In the genomic region with DNA sequence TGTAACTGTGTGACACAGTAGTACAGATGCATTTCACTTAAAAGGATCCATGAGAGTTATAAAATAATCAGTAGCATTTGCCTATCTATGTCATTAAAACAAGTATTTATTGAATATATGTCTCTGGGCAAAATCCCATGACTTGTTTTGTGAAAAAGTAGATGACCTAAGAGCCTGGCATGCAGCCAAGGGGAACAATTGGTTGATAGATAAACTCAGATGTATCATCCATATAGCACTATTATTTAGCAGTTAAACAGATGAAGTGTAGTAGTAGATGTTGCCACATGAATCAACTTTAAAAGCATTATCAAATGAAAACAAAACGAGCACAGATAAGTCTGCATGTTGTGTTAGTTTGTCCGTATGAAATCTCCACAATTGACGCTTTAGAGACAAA, we compare ENCODE assay signal across 21 mouse cellular contexts. TPM values are rescaled to one million over a fixed set of nuclear protein-coding genes. Genes with fewer than 3 reads are reported as not detected.
"Had no signal": no experiment of that assay in that cellular context is flagged by ENCODE, and none has a peak within 500 bp of the region (broad histone marks: within the 10 kb centered on the region; RNA-seq: fewer than 3 reads in every experiment).

No protein-coding gene starts in this region.

- H3K9me3 ChIP-seq: lung, embryonic 15.5 days; midbrain, embryonic 10.5 days; midbrain, embryonic 12.5 days; neural tube, embryonic 12.5 days; stomach, embryonic 15.5 days had no signal

- H3K9ac ChIP-seq: lung, embryonic 15.5 days; midbrain, embryonic 12.5 days; neural tube, embryonic 12.5 days; stomach, embryonic 15.5 days had no signal

- DNase-seq: lung, adult 18-20 months; lung, postnatal 14 days; lung, postnatal 36 days; midbrain, embryonic 14.5 days; right cerebral cortex, postnatal 14 days; thymus, adult 2 months; thymus, postnatal 25 days; thymus, postnatal 4 days had no signal

- ATAC-seq: lung, postnatal 0 days; midbrain, embryonic 16.5 days had no signal

- H3K27me3 ChIP-seq: lung, embryonic 15.5 days; midbrain, embryonic 12.5 days; neural tube, embryonic 12.5 days; stomach, embryonic 15.5 days had no signal

- H3K27ac ChIP-seq: lung, embryonic 15.5 days; midbrain, embryonic 10.5 days; midbrain, embryonic 12.5 days; neural tube, embryonic 12.5 days; stomach, embryonic 15.5 days; stomach, postnatal 0 days had no signal

- H3K36me3 ChIP-seq: lung, embryonic 15.5 days; midbrain, embryonic 10.5 days; midbrain, embryonic 12.5 days; neural tube, embryonic 12.5 days; stomach, embryonic 15.5 days had no signal

- H3K4me1 ChIP-seq: lung, embryonic 15.5 days; midbrain, embryonic 10.5 days; midbrain, embryonic 12.5 days; neural tube, embryonic 12.5 days; stomach, embryonic 15.5 days had no signal

- H3K4me3 ChIP-seq: lung, embryonic 15.5 days; midbrain, embryonic 10.5 days; midbrain, embryonic 12.5 days; myocyte; neural tube, embryonic 12.5 days; stomach, embryonic 15.5 days had no signal

- H3K4me2 ChIP-seq: lung, embryonic 15.5 days; midbrain, embryonic 12.5 days; neural tube, embryonic 12.5 days; stomach, embryonic 15.5 days had no signal

RNA-seq across cellular contexts. Expression of a gene that starts 10.4 kb away (rescaled TPM):
- total RNA-seq: megakaryocyte, adult 5-6 weeks; megakaryocyte-erythroid progenitor cell, adult 5-6 weeks; neutrophil, adult 5-6 weeks had no signal
- polyA plus RNA-seq: liver, embryonic 16.5 days; myocyte; stomach, postnatal 0 days had no signal
